Mouse (Mus musculus): ENCODE measurements at regions not wholly inside any gene's neighbourhood (a gene's known extent, or its start where the extent isn't known, plus 50 kb on each side); places are given as distances from the start of the nearest gene placed in this dataset.

GRCm38 (mm10) chr1:89342794-89343193, 111.8 kb upstream of the Agap1 start:
- 37% methylated on average over 4 of the region's 4 CpGs for WGBS

DNA sequence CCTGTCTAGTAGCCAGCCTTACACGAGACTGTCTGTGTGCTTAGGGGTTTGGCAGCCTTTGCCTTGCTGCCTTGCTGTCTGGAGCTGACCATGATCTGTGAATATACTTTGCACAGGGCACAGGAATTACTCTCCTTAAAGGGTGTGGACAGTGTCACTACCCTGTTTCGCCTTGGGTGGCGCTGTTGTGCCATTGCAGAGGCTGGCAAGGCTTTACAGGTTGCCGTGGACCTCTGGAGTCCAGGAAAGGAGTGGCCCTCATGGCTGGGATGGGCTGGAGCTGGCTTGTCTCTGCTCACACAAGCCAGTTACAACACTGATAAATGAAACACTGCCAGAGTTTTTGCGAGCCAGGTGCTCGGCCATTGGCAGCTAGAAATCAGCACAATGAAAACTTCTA, 110.1 kb upstream of the Agap1 start:
- DNase-seq (peak; percentile 56), ATAC-seq (ENCODE audit: insufficient read depth) (no peak)
- TF ChIP-seq CTCF (IDR thresholded peaks at IDR 0.05; ENCODE audit: low read depth) = peak; percentile 75
- Histone ChIP-seq H3K4me3 (ENCODE audit: low read depth, low read length) (no peak overlapping the region), H3K36me3 (ENCODE audit: insufficient read depth) (no peaks in the 10 kb centered on the region), H3K9ac (no peak overlapping the region), H3K4me2 (no peak overlapping the region), H3K4me1 (ENCODE audit: insufficient read depth) (no peaks in the 10 kb centered on the region), H3K9me3 (ENCODE audit: low read depth, low read length) (no peaks in the 10 kb centered on the region), H3K27ac (ENCODE audit: low read depth) (no peak overlapping the region), H3K27me3 (ENCODE audit: insufficient read depth, low read length) (no peaks in the 10 kb centered on the region)
- WGBS = 37% methylated on average over 6 of the region's 6 CpGs

More at GRCm38 (mm10) chr1:89342794-89343193, 111.8 kb upstream of the Agap1 start:
- H3K4me3 ChIP-seq (ENCODE audit: low read depth, low read length) = no peak overlapping the region
- H3K27me3 ChIP-seq (ENCODE audit: insufficient read depth, low read length) = no peaks in the 10 kb centered on the region
- ATAC-seq (ENCODE audit: insufficient read depth) (no peak), DNase-seq (peak; percentile 27)
- H3K9ac ChIP-seq = no peak overlapping the region
- no peak overlapping the region for H3K4me2 ChIP-seq
- TF ChIP-seq CTCF (IDR thresholded peaks at IDR 0.05; ENCODE audit: low read depth) = peak; percentile 48
- H3K9me3 ChIP-seq (ENCODE audit: low read depth, low read length) = no peaks in the 10 kb centered on the region
- H3K27ac ChIP-seq (ENCODE audit: low read depth) = no peak overlapping the region
- H3K4me1 ChIP-seq (ENCODE audit: insufficient read depth) = no peaks in the 10 kb centered on the region
- H3K36me3 ChIP-seq (ENCODE audit: insufficient read depth) = no peaks in the 10 kb centered on the region

DNA sequence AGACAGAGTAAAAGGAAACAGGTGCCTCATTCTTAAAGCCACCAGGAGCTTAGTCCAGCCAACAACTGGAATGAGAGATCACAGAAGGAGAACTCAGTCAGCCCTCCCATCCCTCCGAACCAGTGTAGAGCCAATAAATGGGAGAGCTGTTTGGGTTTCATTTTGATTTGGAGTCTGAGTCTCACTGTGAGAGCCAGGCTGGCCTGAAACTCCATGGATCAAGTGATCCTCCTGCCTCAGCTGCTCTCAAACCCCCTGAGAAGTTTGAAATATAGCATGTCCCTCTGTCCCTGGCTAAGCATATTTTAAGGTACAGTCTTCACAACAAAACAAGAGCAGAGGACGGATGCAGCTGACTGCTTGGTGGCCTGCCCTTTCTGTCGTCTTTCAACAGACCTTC, 107.3 kb upstream of the Agap1 start:
- Histone ChIP-seq H3K27ac (ENCODE audit: low read depth) (no peak overlapping the region), H3K36me3 (ENCODE audit: insufficient read depth) (no peaks in the 10 kb centered on the region), H3K4me1 (ENCODE audit: insufficient read depth) (no peaks in the 10 kb centered on the region), H3K27me3 (ENCODE audit: insufficient read depth, low read length) (no peaks in the 10 kb centered on the region), H3K4me2 (no peak overlapping the region), H3K9ac (no peak overlapping the region), H3K4me3 (ENCODE audit: low read depth, low read length) (no peak overlapping the region), H3K9me3 (ENCODE audit: low read depth, low read length) (no peaks in the 10 kb centered on the region)
- no peak for TF ChIP-seq CTCF (IDR thresholded peaks at IDR 0.05; ENCODE audit: low read depth)
- DNase-seq (no peak), ATAC-seq (ENCODE audit: insufficient read depth) (no peak)
- WGBS = 72% methylated on average over 3 of the region's 3 CpGs

DNA sequence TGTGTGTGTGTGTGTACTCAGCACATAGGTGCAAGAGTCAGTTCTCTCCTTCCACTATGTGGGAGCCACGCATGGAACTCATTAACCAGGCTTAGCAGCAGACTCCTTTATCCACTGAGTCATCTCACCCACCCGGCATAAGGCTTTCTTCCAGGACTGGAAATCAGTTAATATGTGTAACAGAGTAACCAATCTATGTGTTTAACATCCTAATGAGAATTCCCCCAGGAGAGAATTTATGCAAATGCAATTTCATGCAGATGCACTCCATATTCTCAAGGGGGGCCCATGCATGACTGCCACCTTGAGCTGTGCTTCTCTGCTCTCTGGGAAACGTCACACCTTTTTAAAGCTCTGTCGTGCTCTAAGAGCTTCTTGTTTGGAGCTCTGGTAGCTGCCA, 101.7 kb upstream of the Agap1 start:
- DNase-seq = no peak
- H3K27me3 ChIP-seq (ENCODE audit: insufficient read depth, low read length) = no peaks in the 10 kb centered on the region
- H3K4me2 ChIP-seq = no peak overlapping the region
- H3K27ac ChIP-seq (ENCODE audit: low read depth) = no peak overlapping the region
- no peaks in the 10 kb centered on the region for H3K4me1 ChIP-seq (ENCODE audit: insufficient read depth)
- ATAC-seq (ENCODE audit: insufficient read depth) = no peak
- 60% methylated on average over 4 of the region's 4 CpGs for WGBS
- H3K4me3 ChIP-seq (ENCODE audit: low read depth, low read length) = no peak overlapping the region
- no peak overlapping the region for H3K9ac ChIP-seq
- no peak for TF ChIP-seq CTCF (IDR thresholded peaks at IDR 0.05; ENCODE audit: low read depth)
- no peaks in the 10 kb centered on the region for H3K9me3 ChIP-seq (ENCODE audit: low read depth, low read length)
- no peaks in the 10 kb centered on the region for H3K36me3 ChIP-seq (ENCODE audit: insufficient read depth)

DNA sequence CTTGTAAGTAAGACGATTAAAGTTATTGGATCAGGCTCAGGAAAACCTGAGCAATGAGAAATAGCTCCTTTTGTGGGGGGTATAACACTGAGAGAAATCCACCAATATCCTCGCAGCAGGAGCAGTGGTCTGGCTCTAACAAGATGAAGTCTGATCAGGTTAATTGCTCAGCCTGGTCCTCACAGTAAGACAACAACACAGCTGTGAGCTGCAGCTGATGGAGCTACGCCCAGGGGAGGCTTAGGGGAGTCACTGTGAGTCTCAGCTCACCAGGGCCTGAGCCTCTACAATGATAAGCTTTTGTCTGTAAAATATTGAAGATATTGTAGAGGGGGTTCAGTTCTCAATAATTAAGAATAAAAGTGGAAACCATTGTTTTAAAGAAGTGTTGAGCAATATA, 95.3 kb upstream of the Agap1 start:
- no peak overlapping the region for H3K9ac ChIP-seq
- H3K27me3 ChIP-seq (ENCODE audit: insufficient read depth, low read length) = no peaks in the 10 kb centered on the region
- DNase-seq (peak; percentile 24), ATAC-seq (ENCODE audit: insufficient read depth) (no peak)
- no peaks in the 10 kb centered on the region for H3K36me3 ChIP-seq (ENCODE audit: insufficient read depth)
- WGBS = 38% methylated on average over 3 of the region's 3 CpGs
- no peak overlapping the region for H3K4me3 ChIP-seq (ENCODE audit: low read depth, low read length)
- H3K4me2 ChIP-seq = no peak overlapping the region
- H3K9me3 ChIP-seq (ENCODE audit: low read depth, low read length) = no peaks in the 10 kb centered on the region
- no peak for TF ChIP-seq CTCF (IDR thresholded peaks at IDR 0.05; ENCODE audit: low read depth)
- no peaks in the 10 kb centered on the region for H3K4me1 ChIP-seq (ENCODE audit: insufficient read depth)
- H3K27ac ChIP-seq (ENCODE audit: low read depth) = no peak overlapping the region

- 51% methylated on average over 12 of the region's 12 CpGs for WGBS
- no peak overlapping the region for H3K4me2 ChIP-seq
- ATAC-seq (ENCODE audit: insufficient read depth) (no peak), DNase-seq (peak; percentile 17)
- no peak overlapping the region for H3K27ac ChIP-seq (ENCODE audit: low read depth)
- H3K9ac ChIP-seq = no peak overlapping the region
- H3K4me3 ChIP-seq (ENCODE audit: low read depth, low read length) = no peak overlapping the region
- no peaks in the 10 kb centered on the region for H3K4me1 ChIP-seq (ENCODE audit: insufficient read depth)
- TF ChIP-seq CTCF (IDR thresholded peaks at IDR 0.05; ENCODE audit: low read depth) = peak; percentile 21; the same call in 1 of the 2 replicates
- no peaks in the 10 kb centered on the region for H3K9me3 ChIP-seq (ENCODE audit: low read depth, low read length)
- H3K27me3 ChIP-seq (ENCODE audit: insufficient read depth, low read length) = no peaks in the 10 kb centered on the region
- no peaks in the 10 kb centered on the region for H3K36me3 ChIP-seq (ENCODE audit: insufficient read depth)
These were observed 89.9 kb upstream of the Agap1 start for GRCm38 (mm10) chr1:89364547-89365305.

DNA sequence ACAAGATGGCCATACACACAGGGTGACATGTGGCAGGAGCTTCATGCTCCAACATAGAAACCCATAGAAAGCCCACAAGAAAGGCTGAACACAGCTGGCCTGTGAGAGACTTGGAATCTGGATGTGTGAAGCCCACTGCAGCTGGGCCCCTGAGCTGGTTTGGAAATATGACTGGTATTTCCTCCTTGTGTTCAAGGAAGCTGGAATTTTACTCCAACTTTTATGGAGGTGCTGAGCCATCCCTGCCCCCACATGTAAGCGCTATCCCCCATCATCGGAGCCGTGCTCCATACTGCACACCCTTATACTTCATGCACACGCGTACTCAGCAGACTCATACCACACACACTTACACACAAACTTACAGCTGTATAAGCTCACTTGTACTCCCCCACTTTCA, 87.7 kb upstream of the Agap1 start:
- Histone ChIP-seq H3K4me1 (ENCODE audit: insufficient read depth) (no peaks in the 10 kb centered on the region), H3K4me2 (no peak overlapping the region), H3K4me3 (ENCODE audit: low read depth, low read length) (no peak overlapping the region), H3K27ac (ENCODE audit: low read depth) (no peak overlapping the region), H3K36me3 (ENCODE audit: insufficient read depth) (no peaks in the 10 kb centered on the region), H3K27me3 (ENCODE audit: insufficient read depth, low read length) (no peaks in the 10 kb centered on the region), H3K9me3 (ENCODE audit: low read depth, low read length) (no peaks in the 10 kb centered on the region), H3K9ac (no peak overlapping the region)
- TF ChIP-seq CTCF (IDR thresholded peaks at IDR 0.05; ENCODE audit: low read depth) = no peak
- 39% methylated on average over 5 of the region's 5 CpGs for WGBS
- DNase-seq = peak; percentile 55
- peak; percentile 56; the same call in 1 of the 2 replicates for ATAC-seq (ENCODE audit: insufficient read depth)

Data from lung, embryonic 14.5 days (tissue).